Mouse (Mus musculus): Measurements from ENCODE around the gene S100b. TPM values are rescaled to one million over a fixed set of nuclear protein-coding genes. Genes with fewer than 3 reads are reported as not detected.

Gene S100b
- polyA plus RNA-seq, 2 experiments = 0.06 TPM; not detected in 1

- no peaks in the 10 kb centered on the region for H3K9me3 ChIP-seq (ENCODE audit: control insufficient read depth, low read length)
- DNase-seq (ENCODE audit: low read depth in 3 of 3, low spot score in 3 of 3) = no peak
- H3K27me3 ChIP-seq (ENCODE audit: control insufficient read depth, insufficient read depth, low read length) = no peaks in the 10 kb centered on the region
- no peaks in the 10 kb centered on the region for H3K36me3 ChIP-seq (replicated peaks; ENCODE audit: control insufficient read depth, insufficient read depth, low read depth)
- H3K4me1 ChIP-seq (replicated peaks; ENCODE audit: control insufficient read depth in 2 of 2, insufficient read depth in 2 of 2, low read length in 1 of 2) = no peaks in the 10 kb centered on the region
- no peak for ATAC-seq (ENCODE audit: insufficient read depth)
- no peak overlapping the region for H3K4me3 ChIP-seq (ENCODE audit: insufficient read depth in 1 of 2, low read depth in 2 of 2, low read length in 2 of 2)
- no peak overlapping the region for H3K27ac ChIP-seq
- no peak for TF ChIP-seq EP300 (IDR thresholded peaks at IDR 0.05; ENCODE audit: low read depth)
- TF ChIP-seq CTCF (IDR thresholded peaks at IDR 0.05; ENCODE audit: low read depth) = no peak
- no peak overlapping the region for H3K9ac ChIP-seq (replicated peaks)
- WGBS (ENCODE audit: insufficient replicate concordance) = 45% methylated on average over 12 of the region's 12 CpGs
- no peak overlapping the region for H3K4me2 ChIP-seq (ENCODE audit: low read depth)
These were observed 4.2 kb downstream of the S100b start for GRCm38 (mm10) chr10:76257719-76258390.

- no peak overlapping the region for H3K9ac ChIP-seq (replicated peaks)
- H3K4me1 ChIP-seq (replicated peaks; ENCODE audit: control insufficient read depth in 2 of 2, insufficient read depth in 2 of 2, low read length in 1 of 2) = no peaks in the 10 kb centered on the region
- no peak overlapping the region for H3K27ac ChIP-seq
- no peaks in the 10 kb centered on the region for H3K27me3 ChIP-seq (ENCODE audit: control insufficient read depth, insufficient read depth, low read length)
- H3K4me3 ChIP-seq (ENCODE audit: insufficient read depth in 1 of 2, low read depth in 2 of 2, low read length in 2 of 2) = no peak overlapping the region
- WGBS (ENCODE audit: insufficient replicate concordance) = 64% methylated on average over 18 of the region's 18 CpGs
- TF ChIP-seq EP300 (IDR thresholded peaks at IDR 0.05; ENCODE audit: low read depth) = no peak
- TF ChIP-seq CTCF (IDR thresholded peaks at IDR 0.05; ENCODE audit: low read depth) = no peak
- H3K4me2 ChIP-seq (ENCODE audit: low read depth) = no peak overlapping the region
- no peaks in the 10 kb centered on the region for H3K9me3 ChIP-seq (ENCODE audit: control insufficient read depth, low read length)
- H3K36me3 ChIP-seq (replicated peaks; ENCODE audit: control insufficient read depth, insufficient read depth, low read depth) = no peaks in the 10 kb centered on the region
- DNase-seq (ENCODE audit: low read depth in 3 of 3, low spot score in 3 of 3) (no peak), ATAC-seq (ENCODE audit: insufficient read depth) (no peak)
These were observed 6.0 kb downstream of the S100b start for GRCm38 (mm10) chr10:76259566-76260232.

GRCm38 (mm10) chr10:76260358-76261059, 6.9 kb downstream of the S100b start:
- Histone ChIP-seq H3K9ac (replicated peaks) (no peak overlapping the region), H3K36me3 (replicated peaks; ENCODE audit: control insufficient read depth, insufficient read depth, low read depth) (no peaks in the 10 kb centered on the region), H3K4me2 (ENCODE audit: low read depth) (no peak overlapping the region), H3K27me3 (ENCODE audit: control insufficient read depth, insufficient read depth, low read length) (no peaks in the 10 kb centered on the region), H3K27ac (no peak overlapping the region), H3K9me3 (ENCODE audit: control insufficient read depth, low read length) (no peaks in the 10 kb centered on the region), H3K4me1 (replicated peaks; ENCODE audit: control insufficient read depth in 2 of 2, insufficient read depth in 2 of 2, low read length in 1 of 2) (no peaks in the 10 kb centered on the region), H3K4me3 (ENCODE audit: insufficient read depth in 1 of 2, low read depth in 2 of 2, low read length in 2 of 2) (no peak overlapping the region)
- no peak for TF ChIP-seq CTCF (IDR thresholded peaks at IDR 0.05; ENCODE audit: low read depth)
- no peak for TF ChIP-seq EP300 (IDR thresholded peaks at IDR 0.05; ENCODE audit: low read depth)
- WGBS (ENCODE audit: insufficient replicate concordance) = 52% methylated on average over 11 of the region's 11 CpGs
- ATAC-seq (ENCODE audit: insufficient read depth) = no peak
- DNase-seq (ENCODE audit: low read depth in 3 of 3, low spot score in 3 of 3) = no peak

- Histone ChIP-seq H3K4me1 (replicated peaks; ENCODE audit: control insufficient read depth in 2 of 2, insufficient read depth in 2 of 2, low read length in 1 of 2) (no peaks in the 10 kb centered on the region), H3K9ac (replicated peaks) (no peak overlapping the region), H3K27ac (no peak overlapping the region), H3K36me3 (replicated peaks; ENCODE audit: control insufficient read depth, insufficient read depth, low read depth) (no peaks in the 10 kb centered on the region), H3K27me3 (ENCODE audit: control insufficient read depth, insufficient read depth, low read length) (no peaks in the 10 kb centered on the region), H3K9me3 (ENCODE audit: control insufficient read depth, low read length) (no peaks in the 10 kb centered on the region), H3K4me2 (ENCODE audit: low read depth) (no peak overlapping the region), H3K4me3 (ENCODE audit: insufficient read depth in 1 of 2, low read depth in 2 of 2, low read length in 2 of 2) (no peak overlapping the region)
- DNase-seq (ENCODE audit: low read depth in 3 of 3, low spot score in 3 of 3) (peak in 1 of 3 experiments; percentile 9), ATAC-seq (ENCODE audit: insufficient read depth) (peak; percentile 59; the same call in 1 of the 2 replicates)
- TF ChIP-seq EP300 (IDR thresholded peaks at IDR 0.05; ENCODE audit: low read depth) (no peak), CTCF (IDR thresholded peaks at IDR 0.05; ENCODE audit: low read depth) (no peak)
- WGBS (ENCODE audit: insufficient replicate concordance) = 37% methylated on average over 3 of the region's 3 CpGs
These were observed 7.8 kb downstream of the S100b start for GRCm38 (mm10) chr10:76261447-76261846.

GRCm38 (mm10) chr10:76262431-76262830, 8.8 kb downstream of the S100b start:
- Histone ChIP-seq H3K9ac (replicated peaks) (no peak overlapping the region), H3K4me3 (ENCODE audit: insufficient read depth in 1 of 2, low read depth in 2 of 2, low read length in 2 of 2) (no peak overlapping the region), H3K36me3 (replicated peaks; ENCODE audit: control insufficient read depth, insufficient read depth, low read depth) (no peaks in the 10 kb centered on the region), H3K4me2 (ENCODE audit: low read depth) (no peak overlapping the region), H3K27ac (no peak overlapping the region), H3K27me3 (ENCODE audit: control insufficient read depth, insufficient read depth, low read length) (no peaks in the 10 kb centered on the region), H3K9me3 (ENCODE audit: control insufficient read depth, low read length) (no peaks in the 10 kb centered on the region), H3K4me1 (replicated peaks; ENCODE audit: control insufficient read depth in 2 of 2, insufficient read depth in 2 of 2, low read length in 1 of 2) (no peaks in the 10 kb centered on the region)
- 63% methylated on average over 4 of the region's 4 CpGs for WGBS (ENCODE audit: insufficient replicate concordance)
- ATAC-seq (ENCODE audit: insufficient read depth) (no peak), DNase-seq (ENCODE audit: low read depth in 3 of 3, low spot score in 3 of 3) (no peak)
- TF ChIP-seq EP300 (IDR thresholded peaks at IDR 0.05; ENCODE audit: low read depth) = no peak
- TF ChIP-seq CTCF (IDR thresholded peaks at IDR 0.05; ENCODE audit: low read depth) = no peak
